Mouse (Mus musculus) forebrain, embryonic 16.5 days (tissue): Measurements from ENCODE around the gene Ttll1. TPM values are rescaled to one million over a fixed set of nuclear protein-coding genes. Genes with fewer than 3 reads are reported as not detected.

Experiments used
- ATAC-seq: fragments of 200-750 bp; cut with Nextera tagmentation; 2 replicates; pipeline ENCODE4 v1.8.0; 2017; ENCODE audit warnings: mild to moderate bottlenecking, moderate library complexity
- H3K27ac ChIP-seq: fragments of 300-500 bp; sonication (generic); 2 replicates; pipeline ENCODE4 v1.5.1; 2014; ENCODE audit warnings: low read length, control low read depth
- H3K27me3 ChIP-seq: fragments of 300-500 bp; sonication (generic); replicated peaks from 2 replicates; pipeline ENCODE4 v1.6.1; 2014; ENCODE audit warnings: low read length; ENCODE audit not compliant: control insufficient read depth, insufficient read depth
- H3K36me3 ChIP-seq: fragments of 300-500 bp; sonication (generic); 2 replicates; pipeline ENCODE4 v1.6.1; 2014; ENCODE audit not compliant: control insufficient read depth, insufficient read depth
- H3K4me1 ChIP-seq: fragments of 300-500 bp; sonication (generic); replicated peaks from 2 replicates; pipeline ENCODE4 v1.6.1; 2014; ENCODE audit warnings: low read length; ENCODE audit not compliant: control insufficient read depth, insufficient read depth
- H3K4me2 ChIP-seq: fragments of 300-500 bp; sonication (generic); 2 replicates; pipeline ENCODE4 v1.6.1; 2014; ENCODE audit warnings: mild to moderate bottlenecking, low read length, control low read depth
- H3K4me3 ChIP-seq: fragments of 300-500 bp; sonication (generic); replicated peaks from 2 replicates; pipeline ENCODE4 v1.5.1; 2014; ENCODE audit warnings: mild to moderate bottlenecking, low read length, control low read depth
- H3K9ac ChIP-seq: fragments of 300-500 bp; sonication (generic); replicated peaks from 2 replicates; pipeline ENCODE4 v1.6.1; 2014; ENCODE audit warnings: low read depth, low read length, control low read depth
- H3K9me3 ChIP-seq: fragments of 300-500 bp; sonication (generic); 2 replicates; pipeline ENCODE4 v1.6.1; 2016; ENCODE audit warnings: low read length; ENCODE audit not compliant: control insufficient read depth
- WGBS: fragments of 180-500 bp; shearing (Covaris S2); extraction: QIAGEN DNeasy Blood & Tissue Kit; methylation state at CpG from one replicate; pipeline ENCODE4 v1.1.7; 2014; 5-methylcytosine and 5-hydroxymethylcytosine counted together
- polyA plus RNA-seq: library from polyadenylated mRNA; unstranded; fragments of >200 nt; fragmentation: Nextera tagmentation; extraction: Ambion mirVana; gene quantifications from 2 replicates; pipeline ENCODE4 v1.2.1, GENCODE M21; 2015

The Ttll1 gene
- polyA plus RNA-seq, 1 experiment from 2014 or later: 114 TPM

DNA sequence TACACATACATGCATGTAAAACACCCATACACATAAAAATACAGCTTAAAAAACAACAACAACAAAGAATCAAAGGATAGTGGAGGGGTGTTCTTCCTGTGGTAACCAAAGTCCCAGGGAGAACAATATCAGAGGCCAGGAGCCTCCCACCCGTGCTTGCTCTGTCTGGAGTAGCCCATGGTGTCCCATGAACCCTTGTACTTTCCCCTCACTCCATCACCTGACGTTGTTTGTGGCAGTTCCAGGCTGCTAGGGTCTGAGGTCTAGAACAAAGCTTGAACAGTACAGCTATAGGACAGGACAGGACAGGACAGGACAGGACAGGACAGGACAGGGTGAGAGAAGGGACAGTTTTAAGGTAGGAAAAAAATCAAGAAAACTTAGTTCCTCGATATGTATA, 32.6 kb downstream of the Ttll1 start:
- no peaks in the 10 kb centered on the region for H3K36me3 ChIP-seq
- WGBS: 75% methylated on average over 3 of the region's 3 CpGs
- no peak overlapping the region for H3K4me3 ChIP-seq
- no peaks in the 10 kb centered on the region for H3K27me3 ChIP-seq
- no peak overlapping the region for H3K27ac ChIP-seq
- ATAC-seq: no peak
- no peaks in the 10 kb centered on the region for H3K9me3 ChIP-seq
- H3K4me1 ChIP-seq: no peaks in the 10 kb centered on the region
- H3K9ac ChIP-seq: no peak overlapping the region
- H3K4me2 ChIP-seq: no peak overlapping the region

GRCm38 (mm10) chr15:83476593-83477273, 34.0 kb downstream of the Ttll1 start:
- Histone ChIP-seq H3K9ac (no peak overlapping the region), H3K4me2 (no peak overlapping the region), H3K4me3 (no peak overlapping the region), H3K27ac (no peak overlapping the region), H3K4me1 (no peaks in the 10 kb centered on the region), H3K9me3 (no peaks in the 10 kb centered on the region), H3K27me3 (no peaks in the 10 kb centered on the region), H3K36me3 (no peaks in the 10 kb centered on the region)
- no peak for ATAC-seq
- 87% methylated on average over 12 of the region's 12 CpGs for WGBS

DNA sequence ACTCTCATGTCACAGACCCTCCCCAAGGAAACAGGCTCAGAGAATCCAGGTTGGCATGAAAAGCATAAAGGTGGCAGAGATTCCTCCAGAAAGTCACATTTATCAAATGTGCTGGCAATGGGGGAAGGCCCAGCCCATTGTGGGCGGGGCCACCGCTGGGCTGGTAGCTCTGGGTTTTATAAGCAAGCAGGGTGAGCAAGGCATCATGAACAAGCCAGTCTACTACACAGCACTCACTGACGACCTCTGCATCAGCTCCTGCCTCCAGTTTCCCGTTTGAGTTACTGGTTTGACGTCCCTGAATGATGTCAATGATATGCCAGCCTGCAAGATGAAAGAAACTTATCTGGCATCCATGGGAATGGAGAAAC, 36.2 kb downstream of the Ttll1 start:
- no peak overlapping the region for H3K4me2 ChIP-seq
- H3K4me3 ChIP-seq: no peak overlapping the region
- ATAC-seq: no peak
- no peak overlapping the region for H3K27ac ChIP-seq
- no peaks in the 10 kb centered on the region for H3K36me3 ChIP-seq
- H3K4me1 ChIP-seq: no peaks in the 10 kb centered on the region
- WGBS: 34% methylated on average over 5 of the region's 5 CpGs
- no peaks in the 10 kb centered on the region for H3K27me3 ChIP-seq
- H3K9ac ChIP-seq: no peak overlapping the region
- H3K9me3 ChIP-seq: no peaks in the 10 kb centered on the region

- WGBS: 76% methylated on average over 10 of the region's 10 CpGs
- H3K4me1 ChIP-seq: no peaks in the 10 kb centered on the region
- H3K9ac ChIP-seq: no peak overlapping the region
- H3K4me3 ChIP-seq: no peak overlapping the region
- ATAC-seq: no peak
- no peaks in the 10 kb centered on the region for H3K36me3 ChIP-seq
- H3K27me3 ChIP-seq: no peaks in the 10 kb centered on the region
- no peak overlapping the region for H3K27ac ChIP-seq
- H3K9me3 ChIP-seq: no peaks in the 10 kb centered on the region
- H3K4me2 ChIP-seq: no peak overlapping the region
Measured at GRCm38 (mm10) chr15:83473832-83474465, 36.7 kb downstream of the Ttll1 start.

- WGBS: 96% methylated on average over 1 of the region's 1 CpGs
- Histone ChIP-seq H3K4me2 (no peak overlapping the region), H3K4me1 (no peaks in the 10 kb centered on the region), H3K27ac (no peak overlapping the region), H3K4me3 (no peak overlapping the region), H3K36me3 (no peaks in the 10 kb centered on the region), H3K27me3 (no peaks in the 10 kb centered on the region), H3K9me3 (no peaks in the 10 kb centered on the region), H3K9ac (no peak overlapping the region)
- ATAC-seq: no peak
Measured at GRCm38 (mm10) chr15:83473251-83473650, 37.4 kb downstream of the Ttll1 start.

- H3K4me1 ChIP-seq: no peaks in the 10 kb centered on the region
- H3K27me3 ChIP-seq: no peaks in the 10 kb centered on the region
- no peaks in the 10 kb centered on the region for H3K36me3 ChIP-seq
- no peak overlapping the region for H3K4me3 ChIP-seq
- 60% methylated on average over 7 of the region's 7 CpGs for whole genome bisulfite sequencing
- no peaks in the 10 kb centered on the region for H3K9me3 ChIP-seq
- H3K9ac ChIP-seq: no peak overlapping the region
- ATAC-seq: peak; percentile 73
- H3K4me2 ChIP-seq: no peak overlapping the region
- no peak overlapping the region for H3K27ac ChIP-seq
Measured at GRCm38 (mm10) chr15:83471476-83471875, 39.2 kb downstream of the Ttll1 start.

- Histone ChIP-seq H3K27me3 (no peaks in the 10 kb centered on the region), H3K4me1 (no peaks in the 10 kb centered on the region), H3K27ac (no peak overlapping the region), H3K9me3 (no peaks in the 10 kb centered on the region), H3K9ac (no peak overlapping the region), H3K4me2 (no peak overlapping the region), H3K36me3 (no peaks in the 10 kb centered on the region), H3K4me3 (no peak overlapping the region)
- 74% methylated on average over 8 of the region's 8 CpGs for WGBS
- no peak for ATAC-seq
Measured at GRCm38 (mm10) chr15:83470443-83470842, 40.2 kb downstream of the Ttll1 start.

- H3K27me3 ChIP-seq: no peaks in the 10 kb centered on the region
- no peak overlapping the region for H3K27ac ChIP-seq
- no peaks in the 10 kb centered on the region for H3K4me1 ChIP-seq
- no peaks in the 10 kb centered on the region for H3K9me3 ChIP-seq
- no peak overlapping the region for H3K9ac ChIP-seq
- no peak for ATAC-seq
- WGBS: 76% methylated on average over 6 of the region's 6 CpGs
- H3K36me3 ChIP-seq: no peaks in the 10 kb centered on the region
- H3K4me3 ChIP-seq: no peak overlapping the region
- no peak overlapping the region for H3K4me2 ChIP-seq
Measured at GRCm38 (mm10) chr15:83469279-83469821, 41.3 kb downstream of the Ttll1 start.

GRCm38 (mm10) chr15:83467232-83467966, 43.3 kb downstream of the Ttll1 start:
- H3K36me3 ChIP-seq: no peaks in the 10 kb centered on the region
- no peaks in the 10 kb centered on the region for H3K9me3 ChIP-seq
- ATAC-seq: no peak
- H3K9ac ChIP-seq: no peak overlapping the region
- no peak overlapping the region for H3K4me3 ChIP-seq
- H3K4me2 ChIP-seq: no peak overlapping the region
- H3K4me1 ChIP-seq: peaks cover 10% of the 10 kb centered on the region
- 82% methylated on average over 9 of the region's 9 CpGs for WGBS
- H3K27me3 ChIP-seq: no peaks in the 10 kb centered on the region
- no peak overlapping the region for H3K27ac ChIP-seq
